Mouse (Mus musculus): ENCODE results near the gene Hsdl2.

GRCm38 (mm10) chr4:59564128-59564527, 17.2 kb upstream of the Hsdl2 start:
- no peak for TF ChIP-seq CTCF (IDR thresholded peaks at IDR 0.05; ENCODE audit: low read depth, low read length)
- TF ChIP-seq GATA1 (IDR thresholded peaks at IDR 0.05; ENCODE audit: borderline replicate concordance, low read length), result no peak
